Mouse (Mus musculus): Measurements from ENCODE around the gene Gm20518. TPM values are rescaled to one million over a fixed set of nuclear protein-coding genes. Genes with fewer than 3 reads are reported as not detected.

The Gm20518 gene
- polyA plus RNA-seq, 1 experiment from 2014 or later: 0.29 TPM

DNA sequence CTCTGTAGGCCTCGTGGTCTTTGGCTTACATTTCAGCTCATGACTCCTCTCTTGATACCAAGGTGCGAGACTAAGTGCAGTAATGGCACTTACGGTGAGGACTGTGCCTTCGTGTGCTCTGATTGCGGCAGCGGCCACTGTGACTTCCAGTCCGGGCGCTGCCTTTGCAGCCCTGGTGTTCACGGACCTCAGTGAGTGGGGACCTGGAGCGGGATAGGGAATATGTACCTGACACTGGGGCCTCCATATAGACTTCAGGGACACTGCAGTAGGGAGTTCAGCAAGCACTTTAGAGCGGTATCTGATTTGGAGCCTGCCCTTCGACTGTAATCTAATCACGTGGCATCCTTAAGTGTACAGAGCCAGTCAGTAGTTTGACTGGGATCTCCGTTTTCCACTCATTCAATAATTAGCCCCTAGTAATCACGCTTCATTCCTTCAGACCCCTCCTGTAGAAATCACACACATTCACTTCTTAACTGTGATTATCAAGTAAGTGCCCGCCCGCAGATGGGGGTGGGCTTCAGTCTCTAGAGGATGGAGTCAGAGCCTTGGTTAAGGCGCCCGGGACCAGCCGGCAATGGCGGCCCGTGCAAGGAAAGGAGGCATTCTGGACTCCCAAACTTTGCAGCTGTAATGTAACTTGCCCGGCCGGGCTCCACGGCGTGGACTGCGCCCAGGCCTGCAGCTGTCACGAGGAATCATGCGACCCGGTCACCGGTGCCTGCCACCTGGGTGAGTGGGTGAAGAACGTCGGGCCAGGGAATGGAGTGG lies 87.6 kb downstream of the Gm20518 start:
- no peaks in the 10 kb centered on the region; the same call in 1 of the 2 replicates for H3K36me3 ChIP-seq
- H3K27me3 ChIP-seq: peaks cover 39% of the 10 kb centered on the region
- H3K9ac ChIP-seq: 0 out of 2 replicates have a peak overlapping the region, but pooled peaks have one; percentile 21

DNA sequence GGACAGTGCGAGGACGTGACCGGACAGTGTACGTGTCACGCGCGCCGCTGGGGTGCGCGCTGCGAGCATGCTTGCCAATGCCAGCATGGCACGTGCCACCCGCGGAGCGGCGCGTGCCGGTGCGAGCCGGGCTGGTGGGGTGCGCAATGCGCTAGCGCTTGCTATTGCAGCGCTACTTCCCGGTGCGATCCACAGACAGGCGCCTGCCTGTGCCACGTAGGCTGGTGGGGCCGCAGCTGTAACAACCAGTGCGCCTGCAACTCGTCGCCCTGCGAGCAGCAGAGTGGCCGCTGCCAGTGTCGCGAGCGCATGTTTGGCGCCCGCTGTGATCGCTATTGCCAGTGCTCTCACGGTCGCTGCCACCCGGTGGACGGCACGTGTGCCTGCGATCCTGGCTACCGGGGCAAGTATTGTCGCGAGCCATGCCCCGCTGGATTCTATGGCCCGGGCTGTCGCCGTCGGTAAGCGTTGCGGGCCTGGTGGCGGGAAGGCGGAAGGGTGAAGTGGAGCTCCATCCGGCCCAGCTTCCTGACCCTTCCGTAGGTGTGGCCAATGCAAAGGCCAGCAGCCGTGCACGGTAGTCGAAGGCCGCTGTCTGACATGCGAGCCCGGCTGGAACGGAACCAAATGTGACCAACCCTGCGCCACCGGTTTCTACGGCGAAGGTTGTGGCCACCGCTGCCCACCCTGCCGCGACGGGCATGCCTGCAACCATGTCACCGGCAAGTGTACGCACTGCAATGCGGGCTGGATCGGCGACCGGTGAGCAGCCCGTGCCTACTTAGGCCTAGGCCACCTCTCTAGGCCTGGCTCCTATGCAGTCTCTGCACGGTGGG lies 88.4 kb downstream of the Gm20518 start:
- Histone ChIP-seq H3K36me3 (no peaks in the 10 kb centered on the region; the same call in 1 of the 2 replicates), H3K27me3 (peaks cover 39% of the 10 kb centered on the region), H3K9ac (peak overlapping the region; percentile 21; the same call in 1 of the 2 replicates), H3K4me1 (peaks cover 95% of the 10 kb centered on the region), H3K27ac (replicated peaks) (peak overlapping the region; percentile 91; the same call in 1 of the 2 replicates), H3K4me3 (replicated peaks) (peak overlapping the region; percentile 28), H3K9me3 (replicated peaks) (no peaks in the 10 kb centered on the region), H3K4me2 (replicated peaks) (peak overlapping the region; percentile 81)
- WGBS: 9% methylated on average over 83 of the region's 83 CpGs
- no peak for ATAC-seq (ENCODE audit: insufficient number of reproducible peaks, low FRiP score, low TSS enrichment, low read depth)

More for the DNA sequence above, 87.6 kb downstream of the Gm20518 start:
- ATAC-seq (ENCODE audit: insufficient number of reproducible peaks, low FRiP score, low TSS enrichment, low read depth): no peak
- H3K27ac ChIP-seq (replicated peaks): peak overlapping the region; percentile 91
- no peaks in the 10 kb centered on the region for H3K9me3 ChIP-seq (replicated peaks)
- peak overlapping the region; percentile 81 for H3K4me2 ChIP-seq (replicated peaks)
- WGBS: 27% methylated on average over 33 of the region's 33 CpGs
- H3K4me3 ChIP-seq (replicated peaks): peak overlapping the region; percentile 37
- H3K4me1 ChIP-seq: peaks cover 97% of the 10 kb centered on the region

DNA sequence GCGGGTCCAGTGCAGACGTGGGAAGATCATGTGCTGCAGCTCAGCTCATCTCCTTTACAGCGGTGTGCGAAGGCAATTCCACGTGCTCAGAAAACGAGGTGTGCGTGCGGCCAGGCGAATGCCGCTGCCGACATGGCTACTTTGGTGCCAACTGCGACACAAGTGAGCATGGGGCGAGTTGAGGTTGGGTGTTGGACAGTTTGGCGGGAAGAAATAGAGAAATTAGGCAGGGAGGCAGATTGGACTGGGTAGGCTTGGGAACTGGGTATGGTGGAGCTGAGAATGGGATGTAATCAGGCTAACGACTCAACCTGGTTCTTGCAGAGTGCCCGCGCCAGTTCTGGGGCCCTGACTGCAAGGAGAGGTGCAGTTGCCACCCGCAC lies 89.0 kb downstream of the Gm20518 start:
- no peak for ATAC-seq (ENCODE audit: insufficient number of reproducible peaks, low FRiP score, low TSS enrichment, low read depth)
- Histone ChIP-seq H3K4me2 (replicated peaks) (peak overlapping the region; percentile 81), H3K36me3 (no peaks in the 10 kb centered on the region; the same call in 1 of the 2 replicates), H3K27me3 (peaks cover 39% of the 10 kb centered on the region), H3K9me3 (replicated peaks) (no peaks in the 10 kb centered on the region), H3K27ac (replicated peaks) (no peak overlapping the region), H3K4me3 (replicated peaks) (peak overlapping the region; percentile 28), H3K9ac (no peak overlapping the region; the same call in 1 of the 2 replicates), H3K4me1 (peaks cover 90% of the 10 kb centered on the region)
- 22% methylated on average over 18 of the region's 18 CpGs for WGBS

DNA sequence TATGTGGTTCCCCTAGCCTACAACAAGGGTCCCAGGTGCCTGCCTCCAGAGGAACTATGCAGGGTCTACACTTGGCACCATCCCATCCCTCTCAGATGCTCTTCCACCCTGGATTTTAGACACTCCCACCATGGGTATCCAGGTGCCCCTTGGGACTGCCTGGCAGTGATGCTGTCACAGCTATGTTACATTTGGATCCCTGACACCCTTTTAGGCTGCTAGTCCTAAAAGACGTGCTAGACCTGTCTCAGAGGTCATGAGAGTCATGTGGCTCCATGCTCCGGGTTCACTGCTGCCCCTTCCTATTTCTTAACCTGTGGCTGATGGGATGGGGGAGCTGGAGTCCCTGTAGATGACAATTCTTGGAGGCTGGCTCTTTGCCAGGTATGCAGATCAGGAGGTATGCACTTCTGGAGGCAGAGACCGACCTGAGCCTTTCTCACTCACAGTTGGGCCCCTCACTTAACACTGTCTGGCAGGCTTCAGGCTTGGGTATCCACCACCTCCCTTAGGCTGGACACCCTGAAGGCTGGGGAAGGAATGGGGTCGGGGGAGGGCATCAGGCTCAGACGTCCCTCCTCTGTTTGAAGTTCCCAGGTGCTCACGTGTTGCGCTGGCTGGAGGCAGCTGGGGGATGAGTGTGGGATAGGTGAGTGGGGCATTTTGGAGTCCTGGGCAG lies 89.6 kb downstream of the Gm20518 start:
- peaks cover 39% of the 10 kb centered on the region for H3K27me3 ChIP-seq
- no peaks in the 10 kb centered on the region for H3K9me3 ChIP-seq (replicated peaks)
- peak overlapping the region; percentile 81 for H3K4me2 ChIP-seq (replicated peaks)
- H3K27ac ChIP-seq (replicated peaks): no peak overlapping the region
- WGBS: 21% methylated on average over 7 of the region's 7 CpGs
- no peak for ATAC-seq (ENCODE audit: insufficient number of reproducible peaks, low FRiP score, low TSS enrichment, low read depth)
- no peaks in the 10 kb centered on the region; the same call in 1 of the 2 replicates for H3K36me3 ChIP-seq
- H3K4me1 ChIP-seq: peaks cover 85% of the 10 kb centered on the region
- 0 out of 2 replicates have a peak overlapping the region, but pooled peaks have one; percentile 28 for H3K4me3 ChIP-seq (replicated peaks)
- H3K9ac ChIP-seq: no peak overlapping the region

DNA sequence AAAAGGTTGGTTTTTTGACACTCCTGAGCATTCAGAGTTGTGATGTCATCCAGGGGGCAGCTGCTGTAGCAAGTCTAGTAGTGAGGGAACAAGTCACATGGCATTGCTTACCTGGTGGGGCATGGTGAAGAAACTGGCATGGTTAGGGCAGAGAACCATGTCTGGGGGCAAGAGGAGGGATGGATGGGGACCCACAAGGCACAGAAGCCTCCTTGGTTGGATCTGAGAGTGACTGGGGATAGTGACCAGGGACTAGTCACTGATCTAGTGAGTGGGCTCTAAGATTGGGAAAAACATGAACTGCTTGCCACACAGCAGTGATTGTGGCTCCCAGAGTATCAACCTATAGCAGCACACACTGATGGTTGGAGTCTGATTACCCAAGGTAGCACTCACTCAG lies 91.9 kb downstream of the Gm20518 start:
- ATAC-seq (ENCODE audit: insufficient number of reproducible peaks, low FRiP score, low TSS enrichment, low read depth): no peak
- Histone ChIP-seq H3K27me3 (peaks cover 26% of the 10 kb centered on the region), H3K9ac (no peak overlapping the region), H3K36me3 (no peaks in the 10 kb centered on the region), H3K9me3 (replicated peaks) (no peaks in the 10 kb centered on the region), H3K4me3 (replicated peaks) (peak overlapping the region; percentile 70), H3K27ac (replicated peaks) (no peak overlapping the region), H3K4me2 (replicated peaks) (peak overlapping the region; percentile 55), H3K4me1 (peaks cover 77% of the 10 kb centered on the region)

DNA sequence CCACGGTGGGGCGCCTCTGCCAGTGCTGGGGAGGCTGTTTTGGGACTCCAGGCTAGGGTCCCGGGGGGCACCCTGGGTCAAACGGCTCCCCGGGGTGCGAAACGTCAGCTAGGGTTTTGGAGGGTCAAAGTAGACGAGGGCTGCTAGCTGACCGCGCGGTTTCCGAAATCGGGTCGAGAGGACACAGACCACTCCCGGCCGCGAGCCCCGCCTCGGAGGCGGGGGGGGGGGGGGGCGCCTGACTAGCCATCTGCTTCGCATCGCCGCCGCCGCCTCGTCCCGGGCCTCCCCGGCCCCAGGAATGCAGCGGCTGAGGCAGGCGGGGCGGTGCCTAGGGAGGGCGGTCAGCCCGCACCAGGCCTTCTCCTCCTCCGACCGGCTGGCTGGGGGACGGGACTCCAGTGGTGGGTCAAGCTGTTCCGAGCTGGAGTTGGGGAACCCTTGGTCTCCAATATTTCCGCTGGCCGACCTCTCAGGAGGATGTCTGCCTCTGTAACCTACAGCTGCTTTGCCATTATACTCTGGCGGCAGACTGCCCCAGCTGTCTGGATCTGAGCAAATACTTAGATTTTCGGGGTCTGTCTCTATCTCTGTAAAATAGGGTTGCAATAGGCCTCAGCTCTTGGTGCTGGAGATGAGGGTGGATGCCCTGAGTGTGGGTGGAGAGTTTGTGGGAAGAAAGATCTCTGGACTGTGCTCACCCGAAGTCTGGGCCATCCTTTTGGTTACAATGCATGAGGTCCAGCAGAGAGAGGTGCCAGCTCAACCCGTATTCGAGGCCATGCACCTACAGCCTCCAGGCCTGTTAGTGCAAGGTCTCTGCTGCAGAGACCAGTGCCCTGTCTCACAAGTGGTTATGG lies 92.9 kb downstream of the Gm20518 start:
- H3K9me3 ChIP-seq (replicated peaks): no peaks in the 10 kb centered on the region
- H3K27me3 ChIP-seq: peaks cover 23% of the 10 kb centered on the region
- WGBS: 3% methylated on average over 45 of the region's 45 CpGs
- peak overlapping the region; percentile 97 for H3K27ac ChIP-seq (replicated peaks)
- H3K36me3 ChIP-seq: 0 out of 2 replicates have a peak, but pooled peaks cover under 1% of the 10 kb centered on the region
- peaks cover 66% of the 10 kb centered on the region for H3K4me1 ChIP-seq
- peak overlapping the region; percentile 70 for H3K4me3 ChIP-seq (replicated peaks)
- peak overlapping the region; percentile 55 for H3K4me2 ChIP-seq (replicated peaks)
- ATAC-seq (ENCODE audit: insufficient number of reproducible peaks, low FRiP score, low TSS enrichment, low read depth): peak; percentile 75
- H3K9ac ChIP-seq: peak overlapping the region; percentile 89

DNA sequence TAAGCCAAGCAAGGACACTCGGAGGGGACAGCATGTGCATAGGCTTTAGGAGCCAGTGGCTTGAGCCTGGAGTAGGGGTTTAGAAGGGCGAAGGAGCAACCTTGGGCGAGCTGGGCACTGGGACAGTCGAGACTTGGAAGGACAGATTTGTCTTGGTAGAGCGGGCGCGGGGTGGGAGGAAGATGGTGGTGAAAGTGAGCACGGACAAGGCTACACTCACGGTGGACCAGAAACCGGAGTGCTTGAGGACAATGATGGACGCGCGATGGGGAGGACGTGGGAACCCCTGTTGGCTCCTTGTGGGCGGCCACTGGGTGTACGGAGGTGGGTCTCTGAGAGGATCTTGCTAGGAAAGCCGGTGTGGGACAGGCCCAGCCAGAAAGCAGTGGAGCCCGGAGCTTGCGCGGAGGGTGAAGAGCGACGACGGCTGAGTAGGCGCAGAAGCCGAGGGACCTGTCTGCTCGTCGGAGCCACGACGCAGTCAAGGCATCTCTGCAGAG lies 93.6 kb downstream of the Gm20518 start:
- Histone ChIP-seq H3K27ac (replicated peaks) (peak overlapping the region; percentile 97), H3K4me2 (replicated peaks) (peak overlapping the region; percentile 55), H3K4me3 (replicated peaks) (peak overlapping the region; percentile 70), H3K36me3 (peaks cover 8% of the 10 kb centered on the region; the same call in 1 of the 2 replicates), H3K9me3 (replicated peaks) (no peaks in the 10 kb centered on the region), H3K27me3 (peaks cover 17% of the 10 kb centered on the region), H3K9ac (peak overlapping the region; percentile 89), H3K4me1 (peaks cover 60% of the 10 kb centered on the region)
- ATAC-seq (ENCODE audit: insufficient number of reproducible peaks, low FRiP score, low TSS enrichment, low read depth): peak; percentile 3; the same call in 1 of the 2 replicates
- WGBS: 2% methylated on average over 29 of the region's 29 CpGs

DNA sequence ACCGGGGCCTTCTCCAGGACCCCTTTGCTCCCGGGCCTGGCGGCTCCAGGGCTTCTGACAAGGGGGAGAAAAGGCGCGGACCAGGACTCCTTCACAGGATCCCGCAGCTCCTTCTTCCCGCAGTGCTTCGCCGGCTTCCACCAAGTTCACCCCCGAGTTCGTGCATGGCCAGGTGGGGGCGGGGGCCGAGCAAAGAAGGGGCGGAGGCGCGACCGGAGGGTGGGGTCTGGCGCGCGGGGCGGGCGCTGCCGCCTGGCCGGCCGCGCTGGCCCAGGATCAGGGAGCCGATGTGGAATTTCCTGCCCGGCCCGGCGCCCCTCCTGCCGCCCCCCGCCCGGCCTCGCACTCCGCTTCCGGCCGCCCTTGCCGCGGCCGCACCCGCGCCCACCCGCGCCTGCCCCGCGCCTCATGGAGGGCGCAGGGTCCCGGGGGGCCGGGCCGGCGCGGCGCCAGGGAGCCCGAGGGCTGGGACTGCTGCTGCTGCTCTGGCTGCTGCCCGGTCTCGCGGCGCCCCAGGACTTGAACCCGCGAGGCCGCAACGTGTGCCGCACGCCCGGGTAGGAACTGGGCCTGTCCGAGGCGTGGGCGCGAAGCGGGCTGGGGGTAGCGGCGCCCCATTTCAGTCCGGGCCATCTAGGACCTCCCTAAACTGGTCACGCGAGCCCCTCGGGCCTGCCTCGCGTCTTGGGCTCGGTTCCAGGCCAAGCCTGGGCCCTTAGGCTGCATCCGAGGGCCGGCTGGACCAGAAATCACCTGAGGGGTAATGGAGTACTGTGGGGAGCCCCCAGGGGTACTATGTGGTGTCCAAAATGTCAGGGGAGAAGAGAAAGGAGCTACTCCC lies 94.3 kb downstream of the Gm20518 start, which contains the start of gene Scarf2:
TSS of gene Scarf2 (plus strand) at position 312 of the 841 bp plus-strand sequence.
- H3K36me3 ChIP-seq: peaks cover 15% of the 10 kb centered on the region
- H3K9ac ChIP-seq: peak within 1 kb of the TSS; percentile 89
- peak within 1 kb of the TSS; percentile 97 for H3K27ac ChIP-seq (replicated peaks)
- peak within 1 kb of the TSS; percentile 70 for H3K4me3 ChIP-seq (replicated peaks)
- WGBS: 1% methylated on average over 80 of the region's 81 CpGs
- H3K9me3 ChIP-seq (replicated peaks): no peaks in the 10 kb centered on the region
- peak; percentile 75 for ATAC-seq (ENCODE audit: insufficient number of reproducible peaks, low FRiP score, low TSS enrichment, low read depth)
- H3K4me2 ChIP-seq (replicated peaks): peak within 1 kb of the TSS; percentile 55
- peaks cover 10% of the 10 kb centered on the region for H3K27me3 ChIP-seq
- peaks cover 53% of the 10 kb centered on the region for H3K4me1 ChIP-seq

DNA sequence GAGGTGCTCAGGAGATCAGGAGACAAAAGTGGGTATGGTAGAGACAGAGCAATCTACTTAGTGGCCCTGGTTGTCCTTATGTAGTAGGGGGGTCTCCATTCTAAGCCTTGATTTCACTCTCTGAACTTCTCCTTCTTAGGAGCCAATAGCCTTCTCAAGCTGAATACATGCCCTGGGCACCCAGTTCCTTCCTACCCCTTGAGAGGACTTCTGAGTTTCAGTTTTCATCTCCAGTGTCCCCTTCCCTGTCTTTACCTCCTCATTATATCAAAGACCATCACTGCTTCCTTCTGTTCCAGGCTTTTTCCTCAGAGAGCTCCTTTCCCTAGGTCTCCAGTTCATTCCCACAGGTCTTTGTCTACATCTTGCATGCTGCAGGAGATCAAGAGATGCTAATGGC lies 95.0 kb downstream of the Gm20518 start:
- ATAC-seq (ENCODE audit: insufficient number of reproducible peaks, low FRiP score, low TSS enrichment, low read depth): no peak
- Histone ChIP-seq H3K4me2 (replicated peaks) (peak overlapping the region; percentile 55), H3K4me3 (replicated peaks) (peak overlapping the region; percentile 70), H3K36me3 (peaks cover 21% of the 10 kb centered on the region), H3K9me3 (replicated peaks) (no peaks in the 10 kb centered on the region), H3K27ac (replicated peaks) (peak overlapping the region; percentile 97), H3K27me3 (peaks cover 3% of the 10 kb centered on the region), H3K9ac (0 out of 2 replicates have a peak overlapping the region, but pooled peaks have one; percentile 89), H3K4me1 (peaks cover 46% of the 10 kb centered on the region)
